Comparison of ENCODE assay signal across 9 mouse cellular contexts in the genomic region with DNA sequence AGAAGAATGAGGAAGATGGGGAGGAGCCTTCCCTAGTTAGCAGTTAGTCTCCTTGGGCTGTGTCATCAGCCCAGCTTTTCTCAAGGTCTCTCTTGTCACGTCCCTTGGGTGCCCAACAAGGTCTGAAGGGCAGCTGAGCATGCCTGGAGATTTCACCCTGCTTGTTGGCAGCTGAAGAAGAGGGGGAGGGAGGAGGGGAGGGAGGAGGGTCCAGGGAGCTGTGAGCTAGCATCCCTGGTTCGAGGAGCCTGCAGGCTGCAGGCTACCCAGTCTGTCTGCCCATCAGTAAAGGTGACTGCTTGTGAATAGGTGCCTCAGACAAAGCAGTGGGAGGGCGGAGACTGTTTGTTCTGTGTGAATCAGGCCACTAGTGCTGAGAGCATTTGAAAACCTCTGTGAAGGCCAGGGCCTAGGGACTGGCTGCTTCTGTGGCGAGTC. TPM values are rescaled to one million over a fixed set of nuclear protein-coding genes. Genes with fewer than 3 reads are reported as not detected.
DNase-seq lines count a peak whose midpoint lies in the region; ATAC-seq lines count a peak whose summit lies in the region.
"Had no signal": no experiment of that assay in that cellular context is flagged by ENCODE, and none has a peak within 500 bp of the region (broad histone marks: within the 10 kb centered on the region; RNA-seq: fewer than 3 reads in every experiment).

No protein-coding gene starts in this region.

- H3K27ac ChIP-seq in hindbrain, embryonic 11.5 days (ENCODE audit: low read depth, low read length), result no peak overlapping the region
- no peak overlapping the region for H3K27ac ChIP-seq in hindbrain, embryonic 12.5 days
- H3K27ac ChIP-seq in heart, embryonic 16.5 days (ENCODE audit: low read length), result peak overlapping the region; percentile 6
- no peak overlapping the region for H3K27ac ChIP-seq in forebrain, embryonic 16.5 days (ENCODE audit: low read length)

- ATAC-seq in hindbrain, embryonic 11.5 days (ENCODE audit: low FRiP score), result no peak
- no peak for ATAC-seq in hindbrain, embryonic 12.5 days (ENCODE audit: low FRiP score)
- ATAC-seq in heart, embryonic 16.5 days (replicated peaks; ENCODE audit: extremely low read depth, insufficient read depth, low FRiP score), result no peak
- ATAC-seq in frontal cortex, adult (ENCODE audit: low TSS enrichment), result no peak
- no peak for ATAC-seq in forebrain, embryonic 16.5 days
- ATAC-seq: inflammation-experienced regulatory T-cells, adult 6 months had no signal

- H3K4me2 ChIP-seq in hindbrain, embryonic 11.5 days (replicated peaks; ENCODE audit: low read depth, low read length), result no peak overlapping the region
- no peak overlapping the region for H3K4me2 ChIP-seq in hindbrain, embryonic 12.5 days (replicated peaks)
- H3K4me2 ChIP-seq in heart, embryonic 16.5 days (ENCODE audit: low read depth, low read length), result no peak overlapping the region
- H3K4me2 ChIP-seq in forebrain, embryonic 16.5 days (ENCODE audit: low read length), result no peak overlapping the region

- no peak overlapping the region for H3K4me3 ChIP-seq in hindbrain, embryonic 11.5 days (ENCODE audit: low read depth, low read length)
- H3K4me3 ChIP-seq in hindbrain, embryonic 12.5 days, result no peak overlapping the region
- no peak overlapping the region for H3K4me3 ChIP-seq in heart, embryonic 16.5 days (ENCODE audit: low read length)
- no peak overlapping the region for H3K4me3 ChIP-seq in forebrain, embryonic 16.5 days (replicated peaks; ENCODE audit: low read length)

- peak; percentile 22 for DNase-seq in hindbrain, embryonic 11.5 days (ENCODE audit: low spot score)
- DNase-seq in MN1 (ENCODE audit: low spot score), result peak; percentile 9
- DNase-seq in lung, postnatal 14 days, result peak; percentile 43
- DNase-seq in cerebellum, postnatal 25 days, result no peak

- WGBS in hindbrain, embryonic 11.5 days, result 19% methylated on average over 4 of the region's 4 CpGs
- WGBS in hindbrain, embryonic 12.5 days, result 13% methylated on average over 4 of the region's 4 CpGs
- WGBS in heart, embryonic 16.5 days, result 40% methylated on average over 4 of the region's 4 CpGs
- 34% methylated on average over 4 of the region's 4 CpGs for WGBS in forebrain, embryonic 16.5 days

- no peaks in the 10 kb centered on the region for H3K36me3 ChIP-seq in hindbrain, embryonic 11.5 days (ENCODE audit: control insufficient read depth, insufficient read depth, low read length)
- H3K36me3 ChIP-seq in hindbrain, embryonic 12.5 days, result no peaks in the 10 kb centered on the region
- no peaks in the 10 kb centered on the region for H3K36me3 ChIP-seq in heart, embryonic 16.5 days (ENCODE audit: control insufficient read depth, insufficient read depth)
- no peaks in the 10 kb centered on the region for H3K36me3 ChIP-seq in forebrain, embryonic 16.5 days (ENCODE audit: control insufficient read depth, insufficient read depth)

- H3K4me1 ChIP-seq in hindbrain, embryonic 11.5 days (replicated peaks; ENCODE audit: control insufficient read depth, insufficient read depth, low read length), result peaks cover 2% of the 10 kb centered on the region; the same call in 1 of the 2 replicates
- peaks cover 29% of the 10 kb centered on the region for H3K4me1 ChIP-seq in hindbrain, embryonic 12.5 days
- peaks cover 55% of the 10 kb centered on the region for H3K4me1 ChIP-seq in heart, embryonic 16.5 days (ENCODE audit: control insufficient read depth, insufficient read depth, low read length)
- H3K4me1 ChIP-seq in forebrain, embryonic 16.5 days (replicated peaks; ENCODE audit: control insufficient read depth, insufficient read depth, low read length), result peaks cover 20% of the 10 kb centered on the region

- H3K9ac ChIP-seq in hindbrain, embryonic 11.5 days (ENCODE audit: low read depth, low read length), result no peak overlapping the region
- H3K9ac ChIP-seq in hindbrain, embryonic 12.5 days, result no peak overlapping the region
- peak overlapping the region; percentile 3; the same call in 1 of the 2 replicates for H3K9ac ChIP-seq in heart, embryonic 16.5 days (ENCODE audit: low read length)
- no peak overlapping the region for H3K9ac ChIP-seq in forebrain, embryonic 16.5 days (replicated peaks; ENCODE audit: low read depth, low read length)

- H3K27me3 ChIP-seq in hindbrain, embryonic 11.5 days (ENCODE audit: control insufficient read depth, insufficient read depth, low read length), result peaks cover 9% of the 10 kb centered on the region; the same call in 1 of the 2 replicates
- H3K27me3 ChIP-seq in hindbrain, embryonic 12.5 days, result peaks cover 39% of the 10 kb centered on the region
- no peaks in the 10 kb centered on the region for H3K27me3 ChIP-seq in heart, embryonic 16.5 days (ENCODE audit: control insufficient read depth, insufficient read depth, low read length)
- peaks cover 33% of the 10 kb centered on the region for H3K27me3 ChIP-seq in forebrain, embryonic 16.5 days (replicated peaks; ENCODE audit: control insufficient read depth, insufficient read depth, low read length)

- no peaks in the 10 kb centered on the region for H3K9me3 ChIP-seq in hindbrain, embryonic 11.5 days (ENCODE audit: control insufficient read depth, low read length)
- H3K9me3 ChIP-seq in hindbrain, embryonic 12.5 days (replicated peaks), result no peaks in the 10 kb centered on the region
- H3K9me3 ChIP-seq in heart, embryonic 16.5 days (replicated peaks; ENCODE audit: control insufficient read depth, low read length), result no peaks in the 10 kb centered on the region
- no peaks in the 10 kb centered on the region for H3K9me3 ChIP-seq in forebrain, embryonic 16.5 days (ENCODE audit: control insufficient read depth, low read length)

RNA-seq across cellular contexts. Expression of gene Rreb1, which starts 52.7 kb away (rescaled TPM):
- polyA plus RNA-seq in hindbrain, embryonic 11.5 days (2014; fragmentation: Nextera tagmentation; extraction: Ambion mirVana), result 6.3 and 7.0 TPM in 2 replicates
- polyA plus RNA-seq in hindbrain, embryonic 12.5 days (2016; fragmentation: Nextera tagmentation; extraction: Ambion mirVana), result 6.1 and 6.4 TPM in 2 replicates
- polyA plus RNA-seq in heart, embryonic 16.5 days (2015; fragmentation: Nextera tagmentation; extraction: Ambion mirVana), result 13.0 TPM in 2 replicates
- 1.3 and 2.1 TPM in 2 replicates for polyA plus RNA-seq in forebrain, embryonic 16.5 days (2015; fragmentation: Nextera tagmentation; extraction: Ambion mirVana)

Comparison
In these comparisons a context has a peak if more than half of its experiments do, and no peak if none do; other contexts are left out.
1. DNase-seq: peak in hindbrain, embryonic 11.5 days (single experiment), MN1 (single experiment) and lung, postnatal 14 days (single experiment); none in cerebellum, postnatal 25 days (0 of 2).